Mouse (Mus musculus) lung, embryonic 14.5 days (tissue): ENCODE results near the gene Elp6. TPM values are rescaled to one million over a fixed set of nuclear protein-coding genes. Genes with fewer than 3 reads are reported as not detected.

ENCODE experiments used
- ATAC-seq: fragments of 200-750 bp; cut with Nextera tagmentation; 2 replicates; pipeline ENCODE4 v1.8.0; 2017; ENCODE audit warnings: mild to moderate bottlenecking, moderate TSS enrichment, moderate library complexity; ENCODE audit not compliant: insufficient read depth
- DNase-seq: peaks from one replicate; pipeline ENCODE4 v3.0.0-alpha.2; 2015
- H3K27ac ChIP-seq: fragments of 300-500 bp; sonication (generic); 2 replicates; pipeline ENCODE4 v1.5.1; 2014; ENCODE audit warnings: low read depth, mild to moderate bottlenecking, moderate library complexity
- H3K27me3 ChIP-seq: fragments of 300-500 bp; sonication (generic); 2 replicates; pipeline ENCODE4 v1.6.1; 2014; ENCODE audit warnings: low read length, control low read depth; ENCODE audit not compliant: insufficient read depth
- H3K36me3 ChIP-seq: fragments of 300-500 bp; sonication (generic); 2 replicates; pipeline ENCODE4 v1.6.1; 2014; ENCODE audit warnings: control low read depth; ENCODE audit not compliant: insufficient read depth
- H3K4me1 ChIP-seq: fragments of 300-500 bp; sonication (generic); 2 replicates; pipeline ENCODE4 v1.6.1; 2014; ENCODE audit warnings: antibody characterized with exemption, control low read depth; ENCODE audit not compliant: insufficient read depth
- H3K4me2 ChIP-seq: fragments of 300-500 bp; sonication (generic); 2 replicates; pipeline ENCODE4 v1.6.1; 2014; ENCODE audit warnings: mild to moderate bottlenecking
- H3K4me3 ChIP-seq: fragments of 300-500 bp; sonication (generic); 2 replicates; pipeline ENCODE4 v1.5.1; 2014; ENCODE audit warnings: low read depth, low read length
- H3K9ac ChIP-seq: fragments of 300-500 bp; sonication (generic); 2 replicates; pipeline ENCODE4 v1.6.1; 2014
- H3K9me3 ChIP-seq: fragments of 300-500 bp; sonication (generic); 2 replicates; pipeline ENCODE4 v1.6.1; 2016; ENCODE audit warnings: low read depth, low read length, control low read depth
- CTCF ChIP-seq: IDR thresholded peaks from 2 replicates; pipeline ENCODE4 v1.5.1; 2016; ENCODE audit warnings: antibody characterized with exemption, low read depth
- WGBS: fragments of 180-500 bp; shearing (Covaris S2); extraction: QIAGEN DNeasy Blood & Tissue Kit; methylation state at CpG from one replicate; pipeline ENCODE4 v1.1.7; 2014; 5-methylcytosine and 5-hydroxymethylcytosine counted together
- polyA plus RNA-seq: library from polyadenylated mRNA; unstranded; fragments of >200 nt; fragmentation: Nextera tagmentation; extraction: Ambion mirVana; gene quantifications from 2 replicates; pipeline ENCODE4 v1.2.1, GENCODE M21; 2014

Gene Elp6
- polyA plus RNA-seq, 1 experiment from 2014 or later = 30.8 TPM

DNA sequence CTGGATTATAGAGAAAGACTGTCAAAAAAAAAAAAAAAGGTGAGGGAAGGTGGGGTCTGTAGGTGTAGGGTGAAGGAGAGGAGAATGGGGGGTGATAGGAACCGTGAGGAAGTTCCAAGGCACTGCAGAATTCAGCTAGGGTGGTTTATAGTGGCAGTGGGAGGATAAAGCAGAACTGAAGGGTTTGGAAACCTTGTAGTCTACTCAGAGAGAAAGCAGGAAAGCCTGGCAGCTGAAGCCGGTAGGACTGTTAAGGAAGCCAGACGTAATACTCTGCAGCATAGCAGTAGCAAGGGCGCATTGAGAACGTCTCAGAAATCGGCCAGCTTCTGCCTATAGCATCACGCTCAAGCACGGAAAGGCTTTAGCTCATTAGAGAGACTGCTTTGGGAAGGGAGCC is 37.0 kb downstream of the Elp6 start:
- Histone ChIP-seq H3K27ac (no peak overlapping the region), H3K4me1 (no peaks in the 10 kb centered on the region), H3K4me2 (no peak overlapping the region), H3K27me3 (no peaks in the 10 kb centered on the region), H3K36me3 (no peaks in the 10 kb centered on the region), H3K9ac (no peak overlapping the region), H3K4me3 (no peak overlapping the region), H3K9me3 (no peaks in the 10 kb centered on the region)
- ATAC-seq (no peak), DNase-seq (no peak)
- no peak for TF ChIP-seq CTCF
- WGBS = 67% methylated on average over 8 of the region's 8 CpGs

DNA sequence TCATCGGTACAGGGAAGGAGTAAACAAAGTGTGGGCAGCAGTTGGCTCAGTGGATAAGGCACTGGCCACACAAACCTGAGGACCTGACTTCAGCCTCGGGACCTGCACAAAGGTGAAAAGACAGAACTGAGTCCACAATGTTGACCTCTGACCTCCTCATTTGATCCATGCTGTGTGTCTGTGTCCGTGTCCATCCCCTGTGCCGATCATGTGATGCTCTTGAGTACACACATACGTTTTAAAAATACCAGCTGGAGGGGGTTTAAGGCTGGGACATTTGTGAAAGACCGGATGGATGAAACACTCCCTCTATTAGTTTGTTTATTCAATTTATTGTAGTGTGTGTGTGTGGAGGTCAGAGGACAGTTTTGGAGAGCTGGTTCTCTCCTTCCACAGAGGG is 38.8 kb downstream of the Elp6 start:
- 28% methylated on average over 6 of the region's 6 CpGs for WGBS
- Histone ChIP-seq H3K4me3 (no peak overlapping the region), H3K9ac (no peak overlapping the region), H3K36me3 (no peaks in the 10 kb centered on the region), H3K4me2 (no peak overlapping the region), H3K27me3 (no peaks in the 10 kb centered on the region), H3K9me3 (no peaks in the 10 kb centered on the region), H3K27ac (no peak overlapping the region), H3K4me1 (no peaks in the 10 kb centered on the region)
- no peak for TF ChIP-seq CTCF
- ATAC-seq (no peak), DNase-seq (no peak)

DNA sequence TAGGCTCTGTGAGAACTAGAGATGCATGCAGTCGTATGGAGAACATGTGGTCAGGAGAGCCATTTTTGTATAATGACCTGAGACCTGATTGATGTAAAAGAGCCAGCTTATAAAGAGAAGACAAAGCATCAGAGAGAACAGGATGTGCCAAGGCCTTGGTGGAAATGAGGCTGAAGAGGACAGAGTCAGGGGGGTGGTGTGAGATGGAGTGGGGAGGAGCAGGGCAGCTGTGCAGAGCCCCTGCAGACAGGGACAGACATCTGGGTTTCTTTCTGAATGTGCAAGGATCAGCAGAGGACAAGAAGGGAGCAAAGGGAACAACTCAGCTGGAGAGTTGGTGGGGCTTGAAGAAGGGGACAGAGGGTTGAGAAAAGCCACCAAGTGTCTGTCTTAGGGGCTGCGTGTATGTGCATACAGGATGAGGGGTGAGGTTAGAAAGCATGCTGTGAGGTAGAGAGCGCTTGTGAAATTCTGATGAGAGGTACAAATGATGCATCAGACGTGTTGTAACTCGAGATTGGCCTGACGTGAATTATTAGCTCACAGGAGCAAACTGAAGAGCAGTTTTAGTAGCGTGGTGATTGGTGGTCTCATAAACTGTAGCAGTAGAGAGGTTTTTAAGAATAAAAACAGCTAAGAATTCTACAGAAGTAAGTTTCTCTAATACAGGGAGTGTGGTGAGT is 40.2 kb downstream of the Elp6 start:
- H3K4me1 ChIP-seq = no peaks in the 10 kb centered on the region
- H3K27me3 ChIP-seq = no peaks in the 10 kb centered on the region
- ATAC-seq (peak; percentile 84), DNase-seq (peak; percentile 44)
- H3K36me3 ChIP-seq = no peaks in the 10 kb centered on the region
- no peak overlapping the region for H3K27ac ChIP-seq
- H3K9ac ChIP-seq = no peak overlapping the region
- no peak for TF ChIP-seq CTCF
- H3K4me3 ChIP-seq = no peak overlapping the region
- H3K9me3 ChIP-seq = no peaks in the 10 kb centered on the region
- no peak overlapping the region for H3K4me2 ChIP-seq
- 38% methylated on average over 7 of the region's 7 CpGs for WGBS

DNA sequence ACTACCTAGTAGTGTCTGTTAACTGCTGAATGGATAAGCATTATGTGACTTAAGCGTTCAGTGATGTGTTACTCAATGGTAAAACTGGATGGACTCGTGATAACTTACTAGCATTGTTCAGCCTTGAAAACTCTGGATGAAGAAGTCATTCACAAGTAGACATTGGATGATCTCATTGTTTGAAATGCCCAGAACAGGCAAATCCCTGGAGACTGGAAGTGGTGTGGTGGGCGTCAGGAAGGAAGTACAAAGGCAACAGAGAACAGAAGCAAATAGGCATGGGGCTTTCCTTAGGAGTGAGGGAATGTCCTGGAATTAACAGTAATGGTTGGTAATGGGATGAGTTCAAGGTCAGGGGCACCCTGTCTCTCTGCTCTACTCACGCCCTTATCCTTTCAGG is 43.9 kb downstream of the Elp6 start:
- no peak for TF ChIP-seq CTCF
- Histone ChIP-seq H3K4me1 (no peaks in the 10 kb centered on the region), H3K9ac (no peak overlapping the region), H3K27ac (no peak overlapping the region), H3K4me2 (no peak overlapping the region), H3K9me3 (no peaks in the 10 kb centered on the region), H3K36me3 (peaks cover 5% of the 10 kb centered on the region), H3K27me3 (no peaks in the 10 kb centered on the region), H3K4me3 (no peak overlapping the region)
- no peak; the same call in 1 of the 2 replicates for ATAC-seq
- WGBS = 69% methylated on average over 4 of the region's 4 CpGs
- DNase-seq = peak; percentile 27

DNA sequence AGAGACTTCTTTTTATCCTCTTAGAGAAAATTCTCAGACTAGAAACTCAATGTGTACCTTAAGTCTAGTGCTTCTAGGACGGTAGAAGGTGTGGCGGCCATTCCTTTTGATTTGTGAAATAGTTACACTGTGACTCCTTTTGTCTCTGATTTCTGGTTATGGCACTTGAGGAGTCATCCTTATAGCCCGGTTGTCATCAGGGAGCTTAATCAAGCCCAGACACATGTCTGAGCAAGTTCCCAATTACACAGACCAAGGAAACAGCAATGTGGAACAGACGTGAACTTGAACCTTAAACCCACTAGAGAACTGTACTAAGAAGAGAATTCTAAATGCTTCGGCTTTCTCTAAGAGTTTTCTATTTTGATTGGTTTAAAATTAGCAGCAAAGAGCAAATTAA is 45.2 kb downstream of the Elp6 start:
- TF ChIP-seq CTCF = no peak
- Histone ChIP-seq H3K27me3 (no peaks in the 10 kb centered on the region), H3K9ac (no peak overlapping the region), H3K27ac (no peak overlapping the region), H3K36me3 (peaks cover 11% of the 10 kb centered on the region), H3K4me2 (no peak overlapping the region), H3K4me3 (no peak overlapping the region), H3K4me1 (no peaks in the 10 kb centered on the region), H3K9me3 (no peaks in the 10 kb centered on the region)
- 85% methylated on average over 5 of the region's 5 CpGs for WGBS
- DNase-seq (no peak), ATAC-seq (no peak)

DNA sequence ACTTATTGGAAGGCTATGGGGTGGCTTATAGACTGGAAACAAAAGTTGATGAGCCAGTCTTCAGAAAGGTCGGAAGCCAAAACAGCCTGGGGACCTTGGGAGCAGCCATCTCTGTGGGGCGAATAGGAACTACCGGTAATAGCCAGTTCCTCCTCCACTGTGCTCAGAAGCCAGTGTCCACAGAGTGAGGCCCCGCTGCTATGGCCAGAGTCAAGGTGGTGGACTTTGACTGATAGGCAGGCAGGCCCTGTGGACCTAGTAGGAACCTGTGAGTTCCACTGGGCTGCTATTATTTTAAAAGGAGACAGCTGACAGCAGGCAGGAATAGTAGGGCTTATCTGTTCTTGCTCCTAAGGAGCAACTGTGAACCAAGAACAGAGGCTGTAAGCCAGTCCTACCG is 45.6 kb downstream of the Elp6 start:
- H3K9ac ChIP-seq = no peak overlapping the region
- no peak overlapping the region for H3K4me3 ChIP-seq
- peaks cover 12% of the 10 kb centered on the region for H3K36me3 ChIP-seq
- no peak overlapping the region for H3K27ac ChIP-seq
- no peaks in the 10 kb centered on the region for H3K4me1 ChIP-seq
- no peak overlapping the region for H3K4me2 ChIP-seq
- ATAC-seq (no peak), DNase-seq (no peak)
- no peak for TF ChIP-seq CTCF
- 84% methylated on average over 5 of the region's 5 CpGs for WGBS
- H3K9me3 ChIP-seq = no peaks in the 10 kb centered on the region
- no peaks in the 10 kb centered on the region for H3K27me3 ChIP-seq

DNA sequence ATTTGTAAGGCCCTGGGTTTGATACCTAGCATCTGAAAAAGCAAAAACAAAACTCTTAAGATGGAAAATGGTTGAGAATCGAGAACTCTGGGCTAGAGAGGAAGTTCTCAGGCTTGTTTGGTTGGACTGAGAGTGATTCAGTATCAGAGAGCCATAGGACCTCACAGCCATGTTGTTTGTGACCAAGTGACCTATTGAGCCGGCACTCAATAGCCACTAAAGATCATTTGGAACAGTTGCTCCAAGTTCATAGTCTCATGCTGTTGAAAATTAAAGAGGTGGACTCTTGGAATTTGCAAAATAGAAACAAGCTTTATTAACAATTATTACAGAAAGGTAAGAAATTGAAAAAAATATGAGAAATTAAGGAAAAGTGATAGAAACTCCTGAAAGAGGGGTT is 46.4 kb downstream of the Elp6 start:
- no peaks in the 10 kb centered on the region for H3K9me3 ChIP-seq
- ATAC-seq = no peak
- TF ChIP-seq CTCF = no peak

More for the DNA sequence above, 46.4 kb downstream of the Elp6 start:
- Histone ChIP-seq H3K9ac (no peak overlapping the region), H3K36me3 (peaks cover 12% of the 10 kb centered on the region), H3K27me3 (no peaks in the 10 kb centered on the region), H3K4me3 (no peak overlapping the region), H3K27ac (no peak overlapping the region), H3K4me2 (no peak overlapping the region), H3K4me1 (no peaks in the 10 kb centered on the region)
- no peak for DNase-seq
- 82% methylated on average over 2 of the region's 2 CpGs for WGBS
